Comparison of ENCODE assay signal across 8 mouse cellular contexts in genomic region chr14:25927562-25927881, GRCm38 (mm10). TPM values are rescaled to one million over a fixed set of nuclear protein-coding genes. Genes with fewer than 3 reads are reported as not detected.
DNase-seq lines count a peak whose midpoint lies in the region; ATAC-seq and TF ChIP-seq lines count a peak whose summit lies in the region.
"Not testable (repeated sequence)": the region's sequence is repeated elsewhere in the genome, so short reads cannot be mapped to it uniquely, and the experiment has no call there.

Gene Tmem254a (minus strand): TSS chr14:25927672.

- H3K9ac ChIP-seq in intestine, embryonic 15.5 days; liver, postnatal 0 days (replicated peaks); midbrain, embryonic 14.5 days (replicated peaks; ENCODE audit: low read length); stomach, embryonic 14.5 days (replicated peaks; ENCODE audit: low read depth, low read length): not testable (repeated sequence)

- peak; percentile 92 for ATAC-seq in CD4-positive, CD25-positive, alpha-beta regulatory T cell, adult 4 months
- peak; percentile 90 for ATAC-seq in erythroid progenitor cell, adult 5-6 weeks (replicated peaks; ENCODE audit: low FRiP score, poor library complexity, severe bottlenecking)
- peak; percentile 88 for ATAC-seq in granulocyte monocyte progenitor cell, adult 5-6 weeks (replicated peaks; ENCODE audit: poor library complexity, severe bottlenecking)
- ATAC-seq in intestine, embryonic 15.5 days: peak; percentile 96
- ATAC-seq in liver, postnatal 0 days: peak; percentile 87
- ATAC-seq in midbrain, embryonic 14.5 days (ENCODE audit: low FRiP score, low TSS enrichment): peak; percentile 43; the same call in 1 of the 2 replicates
- ATAC-seq in stomach, embryonic 14.5 days (ENCODE audit: insufficient number of reproducible peaks, insufficient read depth, low FRiP score, low read depth): peak; percentile 88; the same call in 1 of the 2 replicates

- H3K4me2 ChIP-seq in intestine, embryonic 15.5 days (replicated peaks); liver, postnatal 0 days (ENCODE audit: low read depth, low read length); midbrain, embryonic 14.5 days (ENCODE audit: low read length); stomach, embryonic 14.5 days (replicated peaks; ENCODE audit: low read depth, low read length): not testable (repeated sequence)

- H3K36me3 ChIP-seq in intestine, embryonic 15.5 days; liver, postnatal 0 days (replicated peaks; ENCODE audit: insufficient read depth, low read length); midbrain, embryonic 14.5 days (ENCODE audit: control insufficient read depth, insufficient read depth, low read length); stomach, embryonic 14.5 days (ENCODE audit: control insufficient read depth, insufficient read depth, low read length): not testable (repeated sequence)

- H3K27ac ChIP-seq in intestine, embryonic 15.5 days; liver, postnatal 0 days (ENCODE audit: low read depth); midbrain, embryonic 14.5 days (replicated peaks; ENCODE audit: low read depth, low read length); stomach, embryonic 14.5 days (ENCODE audit: low read length): not testable (repeated sequence)

- TF ChIP-seq EP300 in liver, postnatal 0 days (IDR thresholded peaks at IDR 0.05; ENCODE audit: low read depth): not testable (repeated sequence)

- TF ChIP-seq CTCF in liver, postnatal 0 days (IDR thresholded peaks at IDR 0.05; ENCODE audit: low read depth): not testable (repeated sequence)

- not testable (repeated sequence) for H3K27me3 ChIP-seq in intestine, embryonic 15.5 days (replicated peaks); liver, postnatal 0 days (ENCODE audit: insufficient read depth, low read length); midbrain, embryonic 14.5 days (ENCODE audit: control insufficient read depth, insufficient read depth, low read length); stomach, embryonic 14.5 days (ENCODE audit: control insufficient read depth, insufficient read depth, low read length)

- intact Hi-C loops in left cerebral cortex, postnatal 10 days (cut with DNase I): not testable (repeated sequence)

- WGBS in intestine, embryonic 15.5 days: no CpG with 5 or more reads among the region's 10 CpGs
- no CpG with 5 or more reads among the region's 10 CpGs for WGBS in liver, postnatal 0 days (ENCODE audit: insufficient replicate concordance)
- WGBS in midbrain, embryonic 14.5 days: no CpG with 5 or more reads among the region's 10 CpGs
- no CpG with 5 or more reads among the region's 10 CpGs for WGBS in stomach, embryonic 14.5 days

- H3K4me1 ChIP-seq in intestine, embryonic 15.5 days (replicated peaks); liver, postnatal 0 days (ENCODE audit: insufficient read depth); midbrain, embryonic 14.5 days (ENCODE audit: control insufficient read depth, insufficient read depth, low read length); stomach, embryonic 14.5 days (ENCODE audit: control insufficient read depth, insufficient read depth, low read length): not testable (repeated sequence)

- not testable (repeated sequence) for DNase-seq in left cerebral cortex, postnatal 10 days (ENCODE audit: extremely low spot score in 1 of 2, low spot score in 2 of 2); liver, postnatal 0 days; midbrain, embryonic 14.5 days

- not testable (repeated sequence) for H3K4me3 ChIP-seq in intestine, embryonic 15.5 days (replicated peaks); liver, postnatal 0 days (ENCODE audit: low read depth, low read length); midbrain, embryonic 14.5 days (replicated peaks; ENCODE audit: low read depth, low read length); stomach, embryonic 14.5 days (ENCODE audit: low read depth, low read length)

- not testable (repeated sequence) for H3K9me3 ChIP-seq in intestine, embryonic 15.5 days; liver, postnatal 0 days (ENCODE audit: low read length); midbrain, embryonic 14.5 days (ENCODE audit: control insufficient read depth, low read length); stomach, embryonic 14.5 days (ENCODE audit: control insufficient read depth, low read depth, low read length)

RNA-seq across cellular contexts. Expression of gene Tmem254a, which starts in this region (rescaled TPM):
- polyA plus RNA-seq in CD4-positive, CD25-positive, alpha-beta regulatory T cell, adult 4 months (2017; shearing (Covaris generic)): 1 to 10 TPM; 5.5 to 6.8 TPM
- total RNA-seq in erythroid progenitor cell, adult 5-6 weeks (2015; ENCODE audit: low replicate concordance): 2.9 and 11.3 TPM in 2 replicates
- not detected in 2 replicates for total RNA-seq in erythroid progenitor cell, adult 5-6 weeks (2017; ENCODE audit: low replicate concordance)
- 16.4 and 19.6 TPM in 2 replicates for total RNA-seq in granulocyte monocyte progenitor cell, adult 5-6 weeks (2014; fragmentation: Nextera tagmentation)
- total RNA-seq in granulocyte monocyte progenitor cell, adult 5-6 weeks (2017): 0.21 and 0.95 TPM in 2 replicates
- 4.1 and 7.7 TPM in 2 replicates for polyA plus RNA-seq in intestine, embryonic 15.5 days (2015; fragmentation: Nextera tagmentation; extraction: Ambion mirVana)
- 10 to 100 TPM; 19.3 to 19.6 TPM for total RNA-seq in left cerebral cortex, postnatal 10 days (2021)
- 2.4 and 2.6 TPM in 2 replicates for polyA plus RNA-seq in liver, postnatal 0 days (2015; fragmentation: Nextera tagmentation; extraction: Ambion mirVana)
- 2.9 and 4.7 TPM in 2 replicates for polyA plus RNA-seq in midbrain, embryonic 14.5 days (2014; fragmentation: Nextera tagmentation; extraction: Ambion mirVana)
- polyA plus RNA-seq in stomach, embryonic 14.5 days (2014; fragmentation: Nextera tagmentation; extraction: Ambion mirVana): 3.6 and 7.0 TPM in 2 replicates

Comparison
In these comparisons a context has a peak if more than half of its experiments do, and no peak if none do; other contexts are left out.
1. ATAC-seq: peak in every context shown above with its lines; median percentile 96 in intestine, embryonic 15.5 days; 92 in CD4-positive, CD25-positive, alpha-beta regulatory T cell, adult 4 months; 90 in erythroid progenitor cell, adult 5-6 weeks; 88 in granulocyte monocyte progenitor cell, adult 5-6 weeks; 88 in stomach, embryonic 14.5 days; 87 in liver, postnatal 0 days; 43 in midbrain, embryonic 14.5 days.